Mouse (Mus musculus): ENCODE measurements around the gene F2. TPM values are rescaled to one million over a fixed set of nuclear protein-coding genes. Genes with fewer than 3 reads are reported as not detected.

F2 gene
- polyA plus RNA-seq (2012; rRNA removed): 0.05 and 1.2 TPM in 2 replicates

- no peak for DNase-seq (ENCODE audit: low read depth)
Observed at GRCm38 (mm10) chr2:91636229-91636628, at the start of gene F2. Gene F2 (minus strand): TSS chr2:91636414.

GRCm38 (mm10) chr2:91683919-91684318 lies 47.7 kb upstream of the F2 start:
- peak; percentile 27 for DNase-seq (ENCODE audit: low read depth)

GRCm38 (mm10) chr2:91682850-91683249 lies 46.6 kb upstream of the F2 start:
- no peak for DNase-seq (ENCODE audit: low read depth)

- no peak for DNase-seq (ENCODE audit: low read depth)
Observed at GRCm38 (mm10) chr2:91676961-91677360, 40.7 kb upstream of the F2 start.

DNA sequence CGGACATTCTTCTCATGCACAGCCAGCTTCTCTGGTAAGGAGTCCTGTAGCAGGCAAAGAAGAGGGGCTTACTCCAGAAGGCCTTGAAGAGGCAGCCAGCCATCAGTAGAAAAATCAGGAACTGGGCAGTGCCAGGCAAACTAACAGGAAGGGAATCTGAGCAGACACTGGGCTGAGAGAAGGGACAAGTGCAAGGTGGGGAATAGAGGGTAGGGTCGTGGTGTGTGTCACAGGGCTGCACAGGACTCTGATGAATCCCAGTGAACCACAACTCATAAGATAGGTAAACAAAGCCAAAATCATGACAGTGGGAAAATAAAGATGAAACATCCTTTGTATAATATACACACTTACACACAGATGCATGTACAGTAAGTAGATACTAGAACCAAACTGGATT lies 40.2 kb upstream of the F2 start:
- no peak for DNase-seq (ENCODE audit: low read depth)

DNA sequence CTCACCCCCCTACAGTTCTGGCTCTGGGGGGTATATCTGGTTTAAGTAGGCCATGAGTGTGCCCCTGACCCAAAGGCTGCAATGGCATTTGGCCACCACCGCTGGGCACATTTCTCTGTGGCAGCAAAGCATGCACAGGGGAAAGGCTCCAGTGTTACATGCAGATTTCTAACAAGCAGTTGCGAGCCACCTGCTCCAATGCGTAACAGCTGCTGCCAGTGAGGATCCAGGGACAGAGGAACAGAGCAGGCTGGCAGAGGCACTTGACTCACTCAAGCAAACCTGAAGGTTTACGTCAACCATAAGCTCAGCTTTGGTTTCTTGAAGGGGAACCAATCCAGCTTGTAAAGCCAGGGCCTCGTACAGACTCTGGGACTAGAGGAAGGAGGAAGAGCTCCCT lies 38.7 kb upstream of the F2 start:
- no peak for DNase-seq (ENCODE audit: low read depth)

- DNase-seq (ENCODE audit: low read depth): no peak
Observed at GRCm38 (mm10) chr2:91673587-91673986, 37.4 kb upstream of the F2 start.

GRCm38 (mm10) chr2:91670038-91670437 lies 33.8 kb upstream of the F2 start:
- no peak for DNase-seq (ENCODE audit: low read depth)

DNA sequence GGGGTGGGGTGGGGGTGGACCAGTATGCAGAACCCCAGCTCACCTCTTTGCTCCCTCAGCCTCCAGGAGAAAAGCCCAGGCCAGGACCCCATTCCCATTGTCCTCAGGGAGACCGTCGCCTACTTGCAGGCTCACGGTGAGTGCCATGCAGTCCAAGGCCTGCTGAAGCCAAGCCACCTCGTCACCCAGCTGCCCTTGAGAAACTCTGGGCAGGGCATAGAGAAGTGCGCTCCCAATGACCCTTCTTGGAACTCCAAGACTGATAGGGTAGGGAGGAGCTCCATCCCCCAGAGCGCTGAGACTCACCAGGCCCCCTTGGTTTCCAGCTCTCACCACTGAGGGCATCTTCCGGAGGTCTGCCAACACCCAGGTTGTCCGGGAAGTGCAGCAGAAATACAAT lies 33.1 kb upstream of the F2 start:
- no peak for DNase-seq (ENCODE audit: low read depth)

DNA sequence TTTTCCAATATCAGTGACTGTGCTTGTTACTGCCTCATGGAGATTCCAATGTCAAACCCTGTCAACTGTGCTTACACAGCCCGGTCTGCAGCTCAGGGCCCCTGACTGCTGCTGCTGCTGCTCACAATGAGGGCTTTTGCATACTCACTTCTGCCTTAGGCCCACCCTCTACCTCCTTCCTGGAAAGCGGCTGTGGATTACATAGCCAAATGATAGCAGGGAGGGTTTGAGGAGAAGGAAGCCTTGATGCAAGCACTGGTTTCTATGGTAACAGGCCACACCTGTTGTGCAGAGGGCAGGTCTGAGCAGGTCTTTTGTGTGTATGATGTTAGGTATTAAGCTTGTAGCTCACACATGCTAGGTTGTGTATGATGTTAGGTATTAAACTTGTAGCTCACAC lies 31.5 kb upstream of the F2 start:
- no peak for DNase-seq (ENCODE audit: low read depth)

GRCm38 (mm10) chr2:91666386-91666910 lies 30.2 kb upstream of the F2 start:
- no peak for DNase-seq (ENCODE audit: low read depth)

DNA sequence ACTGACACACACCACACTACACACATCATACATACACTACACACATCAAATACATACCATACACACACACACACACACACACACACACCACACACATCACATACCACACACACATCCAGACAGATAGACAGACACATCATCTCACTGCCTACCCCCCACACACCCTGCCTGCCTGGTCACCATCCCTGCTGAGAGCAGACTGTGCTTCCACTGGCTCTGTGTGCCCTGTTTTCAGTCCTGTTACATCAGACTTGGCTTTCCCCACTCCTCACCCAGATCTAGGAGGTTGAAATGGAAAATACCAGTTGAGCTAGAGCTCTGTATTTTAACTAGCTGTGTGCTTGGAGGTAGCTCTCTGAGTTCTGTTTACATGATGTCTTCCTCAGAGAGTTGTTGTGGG lies 28.6 kb upstream of the F2 start:
- DNase-seq (ENCODE audit: low read depth): no peak

- DNase-seq (ENCODE audit: low read depth): no peak
Observed at GRCm38 (mm10) chr2:91660981-91661380, 24.8 kb upstream of the F2 start.

- no peak for DNase-seq (ENCODE audit: low read depth)
Observed at GRCm38 (mm10) chr2:91659657-91660056, 23.4 kb upstream of the F2 start.

DNA sequence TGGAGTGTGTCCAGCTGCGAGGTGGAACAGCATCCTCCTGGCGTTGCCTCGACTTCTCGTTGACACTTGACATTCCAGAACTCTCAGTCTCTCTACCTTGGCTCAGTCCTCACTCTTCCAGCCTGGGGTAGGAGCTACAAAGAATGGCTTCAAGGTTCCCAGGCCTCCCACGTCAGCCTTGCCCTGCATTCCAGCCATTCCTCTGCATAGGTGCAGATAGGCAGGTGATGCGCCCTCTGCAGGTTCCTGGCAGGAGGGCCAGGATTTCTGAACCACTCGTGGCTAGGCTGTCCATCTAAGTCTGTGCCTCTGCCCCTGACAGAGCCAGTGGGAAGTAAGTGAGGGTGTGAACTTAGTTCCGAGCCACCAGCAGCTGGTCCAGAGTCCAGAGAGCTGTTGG lies 20.6 kb upstream of the F2 start:
- DNase-seq (ENCODE audit: low read depth): no peak

GRCm38 (mm10) chr2:91655827-91656226 lies 19.6 kb upstream of the F2 start:
- no peak for DNase-seq (ENCODE audit: low read depth)

GRCm38 (mm10) chr2:91655388-91655787 lies 19.2 kb upstream of the F2 start:
- no peak for DNase-seq (ENCODE audit: low read depth)

DNA sequence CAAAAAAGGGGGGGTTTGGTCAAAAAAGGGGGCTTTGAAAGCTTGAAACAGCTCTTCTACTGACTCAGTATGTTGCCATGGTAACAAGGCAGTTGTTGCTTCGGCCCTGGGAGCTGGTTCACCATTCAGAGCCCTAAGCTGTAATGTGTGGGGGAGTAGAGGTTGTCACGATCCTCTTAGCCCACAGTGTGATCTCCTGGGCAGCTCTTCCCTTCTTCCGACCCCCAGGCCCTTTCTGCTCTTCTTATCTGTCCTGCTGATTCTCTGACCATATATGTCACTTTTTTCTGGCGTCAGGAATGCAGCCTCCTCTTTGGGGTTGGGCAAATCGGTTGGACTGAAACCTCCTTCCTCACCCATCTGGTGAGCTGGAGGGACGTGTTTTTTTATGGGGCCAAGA lies 16.6 kb upstream of the F2 start:
- DNase-seq (ENCODE audit: low read depth): no peak

GRCm38 (mm10) chr2:91651458-91652258 lies 15.4 kb upstream of the F2 start:
- DNase-seq (ENCODE audit: low read depth): no peak

DNA sequence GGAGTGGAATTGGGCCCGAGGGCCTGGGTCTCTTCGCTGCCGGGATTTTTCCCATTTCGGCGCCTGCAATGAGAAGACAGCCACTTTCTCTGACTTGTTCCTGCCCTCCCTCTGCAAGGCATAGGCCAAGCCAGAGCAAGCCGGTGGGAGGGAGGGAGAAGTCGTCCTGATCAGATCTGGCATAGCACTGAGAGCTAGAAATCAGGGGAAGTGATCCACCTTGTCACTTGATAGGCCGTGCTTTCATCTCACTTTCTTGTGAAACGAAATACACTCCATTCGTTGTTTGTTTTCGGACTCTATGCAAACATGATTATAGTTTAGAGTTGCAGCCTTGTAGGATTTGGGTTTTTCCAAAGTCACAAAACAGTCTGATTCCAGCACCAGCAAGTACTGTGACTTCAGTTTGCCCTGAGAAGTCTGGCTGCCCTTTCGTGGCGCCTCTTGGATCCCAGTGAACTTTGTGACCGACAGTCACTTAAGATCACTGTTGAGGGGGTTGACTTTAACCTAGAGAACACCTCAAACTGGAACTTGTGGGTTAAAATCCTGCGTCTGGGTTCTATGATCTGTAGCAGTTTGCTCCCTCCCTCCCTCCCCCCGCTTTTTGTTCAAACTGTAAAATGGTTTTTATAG lies 14.3 kb upstream of the F2 start:
- DNase-seq (ENCODE audit: low read depth): no peak

DNA sequence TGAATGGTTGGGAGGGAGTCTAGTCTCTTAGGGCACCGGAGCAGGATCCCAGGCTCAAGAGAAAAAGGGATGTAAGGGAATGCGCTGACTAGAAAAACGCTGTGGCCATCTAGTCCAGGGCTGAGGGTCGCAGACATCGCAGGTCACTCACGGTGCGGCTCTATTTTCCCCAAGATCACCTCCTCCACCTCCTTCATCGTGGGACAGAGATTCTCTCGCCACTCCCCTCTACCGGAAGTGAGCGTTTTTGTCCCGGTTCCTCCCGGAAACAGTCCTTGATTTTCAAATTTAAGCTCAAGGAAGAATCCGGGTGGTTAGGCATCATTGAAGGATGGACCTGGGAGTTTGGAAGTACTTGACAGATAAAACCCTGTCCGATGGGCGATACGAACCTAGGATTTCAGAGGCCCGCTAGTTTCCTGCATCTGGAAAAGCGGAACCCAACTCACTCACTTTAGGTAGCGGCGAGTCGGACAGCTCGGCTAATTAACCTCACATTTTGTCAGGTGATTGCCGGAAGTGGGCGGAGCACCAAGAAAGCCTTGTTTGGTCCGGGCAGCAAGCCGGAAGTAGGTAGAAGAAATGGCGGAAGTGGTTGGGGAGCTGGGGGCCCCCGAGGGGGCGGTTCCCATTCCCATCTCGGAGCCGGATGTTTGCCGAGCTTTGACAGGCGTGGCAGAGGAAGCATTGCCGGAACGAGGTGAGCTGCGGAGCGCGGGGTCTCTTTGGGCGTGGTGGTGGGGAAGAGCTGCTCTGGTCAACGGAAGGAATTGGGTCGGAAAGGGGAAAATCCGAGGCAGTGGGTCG lies 13.5 kb upstream of the F2 start, which contains the start of the genes Zfp408 and Arhgap1:
Gene Zfp408 (minus strand): TSS at position 239 of the 807 bp plus-strand sequence.
Gene Arhgap1 (plus strand): TSS at position 308 of the 807 bp plus-strand sequence.
- DNase-seq (ENCODE audit: low read depth): peak; percentile 86

- DNase-seq (ENCODE audit: low read depth): no peak
Observed at GRCm38 (mm10) chr2:91649152-91649551, 12.9 kb upstream of the F2 start.
